Mouse (Mus musculus) liver (tissue): ENCODE data around the gene Fgd4.

Experiments
- DNase-seq: peaks from one replicate; pipeline ENCODE4 v3.0.0-alpha.2; 2020; ENCODE audit warnings: mixed read lengths

Gene Fgd4

GRCm38 (mm10) chr16:16600461-16600860, at the start of gene Fgd4:
Fgd4 (minus strand) TSS chr16:16600549.
- DNase-seq = no peak

DNA sequence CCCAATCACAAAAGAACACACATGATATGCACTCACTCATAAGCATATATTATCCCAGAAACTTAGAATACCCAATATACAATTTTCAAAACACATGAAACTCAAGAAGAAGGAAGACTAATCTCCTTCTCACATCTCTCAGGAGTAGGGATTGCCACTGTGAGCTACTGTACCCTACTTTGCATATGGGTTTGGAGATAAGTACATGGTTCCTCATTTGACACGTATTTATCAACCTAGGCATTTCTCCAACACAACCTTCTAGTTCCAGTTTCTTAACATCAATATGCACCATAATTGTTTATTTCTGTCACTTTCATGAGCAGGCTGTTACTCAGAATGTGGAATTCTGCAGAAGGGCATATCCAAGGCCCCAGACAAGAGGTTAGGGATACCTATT, 44.8 kb upstream of the Fgd4 start:
- DNase-seq = no peak

- no peak for DNase-seq
These were observed 33.4 kb upstream of the Fgd4 start for GRCm38 (mm10) chr16:16633730-16634129.

GRCm38 (mm10) chr16:16599586-16600401, 555 bp downstream of the Fgd4 start:
- peak; percentile 36 for DNase-seq

DNA sequence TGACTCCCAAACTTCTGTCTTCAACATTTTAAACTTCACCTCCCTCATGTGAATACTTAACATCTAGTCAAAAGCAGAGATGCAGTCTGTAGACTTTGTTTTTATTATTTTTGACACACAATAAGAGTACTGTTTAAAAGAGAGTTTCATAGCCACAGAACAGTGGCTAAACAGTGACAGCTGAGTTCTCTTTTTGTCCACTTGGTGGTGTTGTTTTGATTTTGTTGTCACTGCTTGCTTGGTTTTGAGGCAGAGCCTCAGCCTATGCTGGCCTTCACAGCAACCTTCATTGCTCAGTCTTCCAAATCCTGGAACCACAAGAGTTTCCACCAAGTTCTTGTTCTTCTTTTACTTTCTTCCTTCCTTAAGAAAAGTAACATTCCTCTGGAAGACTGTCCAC, 3.8 kb downstream of the Fgd4 start:
- DNase-seq = no peak

GRCm38 (mm10) chr16:16592622-16593021, 7.7 kb downstream of the Fgd4 start:
- no peak for DNase-seq

DNA sequence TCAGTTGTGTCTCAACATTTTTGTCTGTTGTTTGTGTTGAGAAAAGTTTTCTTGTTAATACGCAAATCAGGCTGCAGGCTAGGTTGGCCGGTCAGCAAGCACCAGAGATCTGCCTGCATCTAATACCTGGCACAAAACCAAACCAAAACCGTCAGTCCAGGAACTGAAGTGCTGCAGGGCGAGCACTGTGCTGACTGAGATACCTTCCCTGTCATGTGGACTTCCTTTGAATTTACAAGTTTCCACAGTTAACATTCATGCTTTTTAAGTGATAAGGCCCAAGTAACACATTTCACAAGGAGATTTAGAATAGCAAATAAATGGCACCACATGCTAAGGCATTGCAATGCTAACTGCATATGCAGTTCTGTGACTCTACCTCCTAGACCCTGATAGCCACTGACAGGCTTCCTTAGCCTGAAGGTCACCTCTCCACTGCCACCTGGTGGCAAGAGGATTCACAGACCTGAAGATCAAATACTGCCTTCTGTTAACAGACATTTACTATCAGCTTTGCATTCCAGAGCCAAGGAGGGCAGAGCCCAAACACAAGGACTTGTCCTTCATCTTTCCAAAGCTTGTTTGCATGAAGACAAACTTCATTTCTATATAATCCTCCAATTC, 15.8 kb downstream of the Fgd4 start:
- peak; percentile 78 for DNase-seq

DNA sequence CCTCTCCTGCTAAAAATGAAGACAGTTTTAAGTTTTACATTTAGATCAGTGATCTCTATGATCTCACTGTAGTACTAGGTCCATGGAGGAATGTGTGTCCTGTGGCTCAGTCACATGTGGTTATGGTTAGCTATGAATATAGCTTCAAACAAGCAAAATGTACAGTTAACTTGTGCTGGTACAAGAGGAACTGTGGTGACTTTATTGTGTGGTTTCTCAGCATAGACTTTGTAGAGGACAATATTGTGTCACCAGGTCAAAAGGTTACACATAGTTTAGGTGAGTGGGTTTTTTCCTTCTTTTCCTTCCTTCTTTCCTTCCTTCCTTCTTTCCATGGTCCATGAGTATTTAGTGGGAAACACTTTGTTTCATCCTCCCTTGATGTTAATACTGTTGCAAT, 23.8 kb downstream of the Fgd4 start:
- no peak for DNase-seq

GRCm38 (mm10) chr16:16574508-16574907, 25.8 kb downstream of the Fgd4 start:
- DNase-seq = no peak

- DNase-seq = no peak
These were observed 27.2 kb downstream of the Fgd4 start for GRCm38 (mm10) chr16:16573167-16573566.

GRCm38 (mm10) chr16:16571356-16571755, 29.0 kb downstream of the Fgd4 start:
- no peak for DNase-seq

DNA sequence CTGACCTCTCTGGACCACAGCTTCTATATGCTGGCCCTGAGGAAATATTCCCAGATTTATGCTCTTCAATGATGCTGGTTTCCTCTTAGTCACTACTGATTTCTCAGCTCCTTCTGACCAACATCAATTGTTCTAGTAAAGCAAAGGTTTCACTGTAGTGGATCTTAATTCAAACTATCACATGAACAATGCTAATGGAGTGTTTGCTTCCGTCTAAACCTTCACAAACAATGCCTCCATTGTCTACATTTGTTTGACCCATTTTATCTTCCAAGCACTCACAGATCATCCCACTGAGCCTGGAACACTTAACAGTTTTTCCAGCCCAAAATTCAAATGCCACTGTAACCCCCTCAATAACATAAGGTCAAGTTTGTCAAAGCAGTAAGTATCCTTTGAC, 33.6 kb downstream of the Fgd4 start:
- DNase-seq = no peak

DNA sequence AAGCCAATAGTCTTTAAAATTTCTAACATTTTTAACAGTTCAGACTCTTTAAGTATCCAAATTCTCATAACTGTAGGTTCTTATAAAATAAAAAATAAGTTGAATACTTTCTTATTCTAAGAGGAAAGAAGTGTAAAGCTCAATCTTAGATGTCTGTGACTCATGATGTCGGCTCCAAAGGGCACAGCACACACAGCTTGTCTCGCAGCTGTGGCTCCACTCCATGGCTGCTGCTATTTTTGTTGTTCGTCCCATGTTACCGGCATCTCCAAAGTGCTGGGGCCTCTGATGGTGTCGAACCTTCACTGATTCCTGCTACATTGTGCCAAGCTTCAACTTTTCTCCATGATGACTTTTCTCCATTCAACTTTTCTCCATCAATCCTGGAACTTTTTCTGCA, 34.1 kb downstream of the Fgd4 start:
- no peak for DNase-seq

- DNase-seq = no peak
These were observed 34.6 kb downstream of the Fgd4 start for GRCm38 (mm10) chr16:16565786-16566185.

DNA sequence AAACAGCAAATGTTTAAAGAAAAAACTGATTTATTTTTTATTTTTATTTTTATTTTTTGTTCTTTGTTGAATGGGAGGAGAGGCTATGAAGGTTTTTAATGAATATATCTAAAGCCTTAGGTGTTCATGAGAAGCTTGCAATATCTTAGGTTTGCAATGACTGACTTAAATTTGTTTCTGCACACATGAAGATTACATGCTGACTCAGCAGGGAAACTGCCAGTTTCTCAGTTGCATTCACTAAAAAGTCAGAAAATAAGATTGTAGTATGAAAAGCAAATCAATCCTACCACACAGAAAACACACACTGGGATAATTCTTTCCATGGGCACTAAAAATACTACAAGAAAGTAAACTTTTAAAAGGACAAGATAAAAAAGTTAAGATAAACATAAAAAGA, 39.6 kb downstream of the Fgd4 start:
- no peak for DNase-seq

- DNase-seq = peak; percentile 14
These were observed 40.3 kb downstream of the Fgd4 start for GRCm38 (mm10) chr16:16559878-16560531.

- DNase-seq = no peak
These were observed 41.1 kb downstream of the Fgd4 start for GRCm38 (mm10) chr16:16559016-16559877.

DNA sequence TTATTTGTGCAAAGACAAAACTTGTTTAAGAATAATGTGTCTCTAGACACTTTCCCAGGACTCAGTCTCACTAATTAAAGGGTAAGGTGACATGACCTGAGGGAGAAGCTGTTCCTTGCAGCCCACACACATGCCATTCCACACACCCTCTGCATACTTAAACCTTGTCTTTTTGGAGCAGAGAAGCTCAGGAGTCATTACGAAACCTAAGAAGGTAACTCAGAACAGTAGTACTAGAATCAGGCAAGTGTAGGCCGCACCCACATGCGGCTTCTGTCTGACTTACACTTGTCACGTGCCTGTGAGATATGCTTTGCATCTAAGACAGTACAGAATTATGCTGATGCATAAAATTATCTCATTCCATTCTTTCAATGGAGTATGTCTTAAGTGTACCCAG, 42.6 kb downstream of the Fgd4 start:
- no peak for DNase-seq

DNA sequence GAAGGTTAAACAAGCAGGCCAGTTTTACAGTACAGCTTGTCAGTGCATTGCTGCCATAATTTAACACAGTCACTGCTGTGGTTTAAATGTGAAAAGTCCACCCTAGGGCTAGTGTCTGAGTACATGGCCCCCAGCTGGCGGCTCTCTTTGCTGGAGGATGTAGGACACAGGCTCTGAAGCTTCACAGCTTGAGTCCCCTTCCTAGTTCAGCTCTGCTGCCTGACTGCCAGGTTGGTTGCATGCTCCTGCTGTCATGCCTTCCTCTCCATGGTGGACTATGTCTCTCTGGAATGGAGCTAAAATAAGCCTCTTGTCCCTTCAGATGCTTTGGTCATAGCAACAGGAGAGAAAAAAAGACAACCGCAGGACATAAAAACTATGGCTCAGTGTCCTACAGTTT, 46.3 kb downstream of the Fgd4 start:
- DNase-seq = no peak

DNA sequence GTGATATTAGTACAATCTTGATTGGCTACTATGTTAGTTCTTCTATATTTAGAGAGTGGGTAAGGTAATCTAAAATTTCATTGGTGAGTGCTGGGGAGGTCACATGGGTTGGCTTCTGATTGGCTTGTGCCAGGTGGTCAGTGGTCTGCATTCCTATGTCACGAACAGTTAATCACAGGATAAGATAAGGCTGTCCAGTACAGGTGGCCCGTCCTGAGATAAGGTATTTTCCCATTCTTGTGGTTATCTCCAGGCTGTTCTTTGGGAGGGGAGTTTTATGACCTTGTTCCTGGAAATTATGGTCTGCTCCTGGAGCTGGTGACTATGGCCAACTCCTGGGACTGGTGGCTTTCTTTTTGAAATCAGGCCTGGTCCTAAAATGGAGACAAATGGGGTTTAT, 48.2 kb downstream of the Fgd4 start:
- no peak for DNase-seq

GRCm38 (mm10) chr16:16549105-16549504, 51.2 kb downstream of the Fgd4 start:
- no peak for DNase-seq

DNA sequence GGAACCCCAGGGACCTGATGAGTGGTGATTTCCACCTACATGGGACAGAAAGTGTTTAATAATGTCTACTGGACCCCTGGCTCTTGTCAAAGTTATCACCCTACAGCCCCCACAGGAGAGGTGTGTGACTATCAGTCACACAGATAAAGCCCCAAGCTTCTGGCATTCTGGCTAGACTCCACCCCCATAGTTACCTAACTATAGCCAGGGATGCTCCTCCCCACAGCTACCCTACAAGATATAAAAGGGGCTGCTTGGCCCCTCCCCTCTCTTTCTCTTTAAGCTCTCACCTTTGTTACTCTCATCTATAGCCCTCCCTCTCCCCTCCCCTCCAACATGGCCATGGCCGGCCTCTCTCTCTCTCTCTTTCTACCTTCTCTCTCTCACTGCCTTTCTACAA, 53.7 kb downstream of the Fgd4 start:
- DNase-seq = no peak

DNA sequence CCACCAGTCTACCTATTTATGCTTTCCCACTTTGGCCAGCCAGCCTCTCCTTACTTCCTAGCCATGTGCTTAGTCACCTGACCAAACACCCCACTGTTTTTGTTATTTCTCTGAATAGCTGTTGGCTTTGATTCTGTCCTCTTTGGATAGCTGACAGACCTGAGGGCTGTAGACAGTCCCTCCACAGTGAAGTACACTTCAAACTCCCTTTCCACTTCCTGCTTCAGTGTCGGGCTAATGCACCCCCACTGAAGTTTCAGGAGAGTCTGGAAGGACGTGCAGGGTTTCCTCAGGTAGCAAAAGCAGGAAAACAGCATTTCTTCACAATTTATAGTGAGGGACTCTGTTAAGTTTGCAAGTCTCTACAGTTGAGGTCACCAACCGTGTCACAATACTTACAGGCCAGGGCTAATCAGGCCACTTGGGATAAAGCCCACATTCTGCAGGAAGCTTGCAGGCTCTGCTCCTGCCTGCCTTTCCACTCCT, 57.4 kb downstream of the Fgd4 start:
- no peak for DNase-seq
